ENCODE assay signal across 20 mouse cellular contexts in genomic region chr11:4660309-4661025, GRCm38 (mm10). TPM values are rescaled to one million over a fixed set of nuclear protein-coding genes. Genes with fewer than 3 reads are reported as not detected.
DNase-seq lines count a peak whose midpoint lies in the region; ATAC-seq and TF ChIP-seq lines count a peak whose summit lies in the region.
"Had no signal": no experiment of that assay in that cellular context is flagged by ENCODE, and none has a peak within 500 bp of the region (broad histone marks: within the 10 kb centered on the region; RNA-seq: fewer than 3 reads in every experiment).

No protein-coding gene starts in this region.

- TF ChIP-seq RAD21 in MEL (IDR thresholded peaks at IDR 0.05; ENCODE audit: low read depth, low read length): no peak

- no peak overlapping the region for H3K9ac ChIP-seq in hindbrain, postnatal 0 days (replicated peaks; ENCODE audit: low read length)
- no peak overlapping the region for H3K9ac ChIP-seq in MEL (ENCODE audit: control insufficient read depth, low read depth, low read length, poor library complexity, severe bottlenecking)
- H3K9ac ChIP-seq in liver, embryonic 12.5 days: peak overlapping the region; percentile 52
- H3K9ac ChIP-seq: embryonic facial prominence, embryonic 12.5 days; forebrain, embryonic 12.5 days; midbrain, embryonic 12.5 days had no signal

- no peak overlapping the region for H3K4me3 ChIP-seq in hindbrain, postnatal 0 days (ENCODE audit: low read length)
- H3K4me3 ChIP-seq in hindbrain, embryonic 10.5 days: no peak overlapping the region
- H3K4me3 ChIP-seq in C2C12 (ENCODE audit: insufficient read depth, poor library complexity, severe bottlenecking) (no peak overlapping the region), MEL (ENCODE audit: control insufficient read depth in 1 of 2, insufficient read depth in 1 of 2, low read depth in 2 of 2, low read length in 2 of 2) (no peak overlapping the region)
- H3K4me3 ChIP-seq in liver, embryonic 12.5 days: no peak overlapping the region; the same call in 1 of the 2 replicates
- H3K4me3 ChIP-seq: embryonic facial prominence, embryonic 12.5 days; forebrain, embryonic 12.5 days; midbrain, embryonic 12.5 days had no signal

- TF ChIP-seq EP300 in MEL (IDR thresholded peaks at IDR 0.05; ENCODE audit: low read depth in 1 of 2, low read length in 2 of 2): peak; percentile 53 to 68; a peak in 3 of 4 replicates

- no peak overlapping the region for H3K4me2 ChIP-seq in hindbrain, postnatal 0 days (ENCODE audit: low read depth, low read length)
- peak overlapping the region; percentile 56 for H3K4me2 ChIP-seq in liver, embryonic 12.5 days
- H3K4me2 ChIP-seq: embryonic facial prominence, embryonic 12.5 days; forebrain, embryonic 12.5 days; midbrain, embryonic 12.5 days had no signal

- peak; percentile 22 for DNase-seq in hindbrain, postnatal 0 days (ENCODE audit: low spot score)
- no peak for DNase-seq in hindbrain, embryonic 10.5 days (ENCODE audit: low spot score)
- DNase-seq in MEL (ENCODE audit: low read depth, low spot score): peak; percentile 66
- no peak for DNase-seq in adrenal gland, adult 2 months
- no peak for DNase-seq in layer of hippocampus, adult 8-10 months (ENCODE audit: low spot score in 2 of 2)
- DNase-seq: cerebellum, adult 8-10 months; kidney, adult 11 months; thymus, adult 2 months had no signal

- no peak for ATAC-seq in hindbrain, postnatal 0 days
- ATAC-seq in liver, embryonic 12.5 days: peak; percentile 69
- no peak for ATAC-seq in granulocyte monocyte progenitor cell, adult 5-6 weeks (replicated peaks; ENCODE audit: poor library complexity, severe bottlenecking)

- TF ChIP-seq POLR2A in MEL (IDR thresholded peaks at IDR 0.05; ENCODE audit: control insufficient read depth in 1 of 2, insufficient read depth in 1 of 2, low read depth in 1 of 2, low read length in 2 of 2, poor library complexity in 1 of 2): no peak

- H3K9me3 ChIP-seq in hindbrain, postnatal 0 days (ENCODE audit: low read length): no peaks in the 10 kb centered on the region
- no peaks in the 10 kb centered on the region for H3K9me3 ChIP-seq in hindbrain, embryonic 10.5 days
- no peaks in the 10 kb centered on the region for H3K9me3 ChIP-seq in MEL (replicated peaks; ENCODE audit: insufficient read depth, low read length)
- no peaks in the 10 kb centered on the region for H3K9me3 ChIP-seq in liver, embryonic 12.5 days (replicated peaks)
- H3K9me3 ChIP-seq: embryonic facial prominence, embryonic 12.5 days; forebrain, embryonic 12.5 days; midbrain, embryonic 12.5 days had no signal

- TF ChIP-seq CTCF in hindbrain, postnatal 0 days (IDR thresholded peaks at IDR 0.05; ENCODE audit: low read depth): no peak
- TF ChIP-seq CTCF in C2C12 (IDR thresholded peaks at IDR 0.05; ENCODE audit: control insufficient read depth, insufficient read depth, insufficient read length) (no peak), MEL (IDR thresholded peaks at IDR 0.05 in 2 of 3, conservative IDR thresholded peaks at IDR 0.05 in 1 of 3; ENCODE audit: control insufficient read depth in 1 of 3, insufficient read depth in 1 of 3, low read depth in 2 of 3, low read length in 3 of 3, poor library complexity in 1 of 3, severe bottlenecking in 1 of 3) (no peak)

- no peak overlapping the region for H3ac ChIP-seq in C2C12 (ENCODE audit: control insufficient read depth, insufficient read length, low read depth)

- H3K79me2 ChIP-seq in C2C12 (ENCODE audit: control insufficient read depth, insufficient read depth): no peaks in the 10 kb centered on the region
- no peaks in the 10 kb centered on the region for H3K79me2 ChIP-seq in MEL (ENCODE audit: control insufficient read depth, insufficient read depth, low read length, poor library complexity)

- H3K79me3 ChIP-seq in C2C12 (ENCODE audit: low read depth): no peaks in the 10 kb centered on the region

- no peaks in the 10 kb centered on the region for H3K27me3 ChIP-seq in hindbrain, postnatal 0 days (ENCODE audit: insufficient read depth, low read length)
- no peaks in the 10 kb centered on the region for H3K27me3 ChIP-seq in hindbrain, embryonic 10.5 days (ENCODE audit: insufficient read depth, poor library complexity, severe bottlenecking)
- H3K27me3 ChIP-seq in C2C12 (ENCODE audit: control insufficient read depth, insufficient read depth, insufficient read length) (no peaks in the 10 kb centered on the region), MEL (ENCODE audit: control insufficient read depth in 1 of 2, insufficient read depth in 2 of 2, low read length in 2 of 2) (no peaks in the 10 kb centered on the region)
- no peaks in the 10 kb centered on the region for H3K27me3 ChIP-seq in liver, embryonic 12.5 days (replicated peaks)
- H3K27me3 ChIP-seq: embryonic facial prominence, embryonic 12.5 days; forebrain, embryonic 12.5 days; midbrain, embryonic 12.5 days had no signal

- H3K4me1 ChIP-seq in hindbrain, postnatal 0 days (ENCODE audit: insufficient read depth, low read length): no peaks in the 10 kb centered on the region
- H3K4me1 ChIP-seq in hindbrain, embryonic 10.5 days (replicated peaks): no peaks in the 10 kb centered on the region
- peaks cover 20 to 25% of the 10 kb centered on the region in 2 experiments for H3K4me1 ChIP-seq in MEL (ENCODE audit: control insufficient read depth in 1 of 2, insufficient read depth in 2 of 2, low read length in 2 of 2)
- peaks cover 36% of the 10 kb centered on the region for H3K4me1 ChIP-seq in liver, embryonic 12.5 days
- H3K4me1 ChIP-seq: embryonic facial prominence, embryonic 12.5 days; forebrain, embryonic 12.5 days; midbrain, embryonic 12.5 days had no signal

- peaks cover 19% of the 10 kb centered on the region for H3K36me3 ChIP-seq in hindbrain, postnatal 0 days (ENCODE audit: insufficient read depth, low read length)
- H3K36me3 ChIP-seq in hindbrain, embryonic 10.5 days: peaks cover 84% of the 10 kb centered on the region
- peaks cover 38% of the 10 kb centered on the region for H3K36me3 ChIP-seq in C2C12 (ENCODE audit: control insufficient read depth, insufficient read depth)
- H3K36me3 ChIP-seq in MEL (ENCODE audit: control insufficient read depth in 1 of 2, insufficient read depth in 2 of 2, low read length in 2 of 2): peaks cover 10 to 29% of the 10 kb centered on the region in 2 experiments
- H3K36me3 ChIP-seq in liver, embryonic 12.5 days: peaks cover 80% of the 10 kb centered on the region

- WGBS in hindbrain, postnatal 0 days: 61% methylated on average over 7 of the region's 7 CpGs
- 85% methylated on average over 7 of the region's 7 CpGs for WGBS in hindbrain, embryonic 10.5 days
- 75% methylated on average over 7 of the region's 7 CpGs for WGBS in liver, embryonic 12.5 days (ENCODE audit: insufficient replicate concordance)

- no peak overlapping the region for H3K27ac ChIP-seq in hindbrain, postnatal 0 days
- no peak overlapping the region; the same call in 1 of the 2 replicates for H3K27ac ChIP-seq in hindbrain, embryonic 10.5 days
- peak overlapping the region; percentile 64 for H3K27ac ChIP-seq in MEL (ENCODE audit: control insufficient read depth, low read depth, low read length)
- H3K27ac ChIP-seq in liver, embryonic 12.5 days: peak overlapping the region; percentile 87
- H3K27ac ChIP-seq: embryonic facial prominence, embryonic 12.5 days; forebrain, embryonic 12.5 days; midbrain, embryonic 12.5 days had no signal

RNA-seq across cellular contexts. Expression of gene Ascc2, which starts 22.9 kb away (rescaled TPM):
- total RNA-seq in hindbrain, postnatal 0 days (2014; rRNA removed): 15.0 and 15.5 TPM in 2 replicates
- polyA plus RNA-seq in hindbrain, postnatal 0 days (2015; fragmentation: Nextera tagmentation; extraction: Ambion mirVana): 13.6 and 13.8 TPM in 2 replicates
- 33.9 and 35.9 TPM in 2 replicates for polyA plus RNA-seq in hindbrain, embryonic 10.5 days (2016; fragmentation: Nextera tagmentation; extraction: Ambion mirVana)
- 22.6 TPM for polyA plus RNA-seq in C2C12 (2012; fragmentation: generic; extraction: Trizol)
- 27.5 and 29.4 TPM in 2 replicates for total RNA-seq in MEL (2012; rRNA removed)
- 10 to 100 TPM; 43.5 to 98.2 TPM for polyA plus RNA-seq in MEL (2012; ENCODE audit: insufficient read depth in 1 of 2, insufficient read length in 2 of 2, low read depth in 1 of 2, low replicate concordance in 2 of 2, missing spikeins in 1 of 2)
- 26.7 and 27.8 TPM in 2 replicates for polyA plus RNA-seq in liver, embryonic 12.5 days (2016; fragmentation: Nextera tagmentation; extraction: Ambion mirVana)
- 36.3 and 36.4 TPM in 2 replicates for total RNA-seq in granulocyte monocyte progenitor cell, adult 5-6 weeks (2014; fragmentation: Nextera tagmentation)
- total RNA-seq in granulocyte monocyte progenitor cell, adult 5-6 weeks (2017): 23.1 and 23.7 TPM in 2 replicates
- 10 to 100 TPM; 46.3 to 51.5 TPM for total RNA-seq in adrenal gland, adult 2 months (2021)
- 10.7 and 12.8 TPM in 2 replicates for polyA plus RNA-seq in adrenal gland, adult 2 months (2012; rRNA removed)
- total RNA-seq in layer of hippocampus, adult 8-10 months (2022): 10 to 100 TPM; 23.2 to 28.2 (median 24.6) TPM

RNA-seq across cellular contexts. Expression of gene Gm11032, which starts 40.6 kb away (rescaled TPM):
- not detected in 2 replicates for total RNA-seq in hindbrain, postnatal 0 days (2014; rRNA removed)
- not detected in 2 replicates for polyA plus RNA-seq in hindbrain, postnatal 0 days (2015; fragmentation: Nextera tagmentation; extraction: Ambion mirVana)
- not detected in 2 replicates for polyA plus RNA-seq in hindbrain, embryonic 10.5 days (2016; fragmentation: Nextera tagmentation; extraction: Ambion mirVana)
- polyA plus RNA-seq in C2C12 (2012; fragmentation: generic; extraction: Trizol) (not detected), MEL (2012; ENCODE audit: insufficient read depth in 1 of 2, insufficient read length in 2 of 2, low read depth in 1 of 2, low replicate concordance in 2 of 2, missing spikeins in 1 of 2) (not detected)
- not detected in 2 replicates for total RNA-seq in MEL (2012; rRNA removed)
- not detected in 2 replicates for polyA plus RNA-seq in liver, embryonic 12.5 days (2016; fragmentation: Nextera tagmentation; extraction: Ambion mirVana)
- not detected in 2 replicates for total RNA-seq in granulocyte monocyte progenitor cell, adult 5-6 weeks (2014; fragmentation: Nextera tagmentation)
- not detected in 2 replicates for total RNA-seq in granulocyte monocyte progenitor cell, adult 5-6 weeks (2017)
- total RNA-seq in adrenal gland, adult 2 months (2021): not detected
- not detected in 2 replicates for polyA plus RNA-seq in adrenal gland, adult 2 months (2012; rRNA removed)
- total RNA-seq in layer of hippocampus, adult 8-10 months (2022): not detected
- total RNA-seq: adrenal gland, postnatal 4 days; left cerebral cortex, postnatal 36 days had no signal
- polyA plus RNA-seq: embryonic facial prominence, embryonic 12.5 days; forebrain, embryonic 12.5 days; heart, postnatal 0 days; lung, embryonic 16.5 days; midbrain, embryonic 12.5 days; neural tube, embryonic 11.5 days; spleen, adult 2 months; thymus, adult 2 months had no signal

RNA-seq across cellular contexts. Expression of gene Uqcr10, which starts 43.7 kb away (rescaled TPM):
- 183 and 231 TPM in 2 replicates for total RNA-seq in hindbrain, postnatal 0 days (2014; rRNA removed)
- 1,048 and 1,063 TPM in 2 replicates for polyA plus RNA-seq in hindbrain, postnatal 0 days (2015; fragmentation: Nextera tagmentation; extraction: Ambion mirVana)
- 696 and 709 TPM in 2 replicates for polyA plus RNA-seq in hindbrain, embryonic 10.5 days (2016; fragmentation: Nextera tagmentation; extraction: Ambion mirVana)
- polyA plus RNA-seq in C2C12 (2012; fragmentation: generic; extraction: Trizol): 905 TPM
- 1,416 and 1,438 TPM in 2 replicates for total RNA-seq in MEL (2012; rRNA removed)
- 100 to 1,000 TPM in 1 of 2 experiments, not detected in 1; 598 TPM for polyA plus RNA-seq in MEL (2012; ENCODE audit: insufficient read depth in 1 of 2, insufficient read length in 2 of 2, low read depth in 1 of 2, low replicate concordance in 2 of 2, missing spikeins in 1 of 2)
- polyA plus RNA-seq in liver, embryonic 12.5 days (2016; fragmentation: Nextera tagmentation; extraction: Ambion mirVana): 698 and 713 TPM in 2 replicates
- total RNA-seq in granulocyte monocyte progenitor cell, adult 5-6 weeks (2014; fragmentation: Nextera tagmentation): 357 and 416 TPM in 2 replicates
- 189 and 204 TPM in 2 replicates for total RNA-seq in granulocyte monocyte progenitor cell, adult 5-6 weeks (2017)
- total RNA-seq in adrenal gland, adult 2 months (2021): 1,000 to 10,000 TPM in 1 of 2 experiments, 100 to 1,000 TPM in 1; 942 to 1,033 TPM
- polyA plus RNA-seq in adrenal gland, adult 2 months (2012; rRNA removed): 916 and 1,226 TPM in 2 replicates
- 100 to 1,000 TPM; 342 to 372 (median 351) TPM for total RNA-seq in layer of hippocampus, adult 8-10 months (2022)

RNA-seq across cellular contexts. Expression of gene Zmat5, which starts 44.0 kb away (rescaled TPM):
- total RNA-seq in hindbrain, postnatal 0 days (2014; rRNA removed): 22.7 and 24.5 TPM in 2 replicates
- 56.5 and 58.5 TPM in 2 replicates for polyA plus RNA-seq in hindbrain, postnatal 0 days (2015; fragmentation: Nextera tagmentation; extraction: Ambion mirVana)
- 84.0 and 104 TPM in 2 replicates for polyA plus RNA-seq in hindbrain, embryonic 10.5 days (2016; fragmentation: Nextera tagmentation; extraction: Ambion mirVana)
- polyA plus RNA-seq in C2C12 (2012; fragmentation: generic; extraction: Trizol) (41.5 TPM), MEL (2012; ENCODE audit: insufficient read depth in 1 of 2, insufficient read length in 2 of 2, low read depth in 1 of 2, low replicate concordance in 2 of 2, missing spikeins in 1 of 2) (10 to 100 TPM in 1 of 2 experiments, not detected in 1; 36.9 TPM)
- total RNA-seq in MEL (2012; rRNA removed): 39.3 and 40.1 TPM in 2 replicates
- polyA plus RNA-seq in liver, embryonic 12.5 days (2016; fragmentation: Nextera tagmentation; extraction: Ambion mirVana): 33.4 and 33.8 TPM in 2 replicates
- 28.1 and 50.8 TPM in 2 replicates for total RNA-seq in granulocyte monocyte progenitor cell, adult 5-6 weeks (2014; fragmentation: Nextera tagmentation)
- 6.9 and 19.7 TPM in 2 replicates for total RNA-seq in granulocyte monocyte progenitor cell, adult 5-6 weeks (2017)
- 10 to 100 TPM; 45.6 to 60.6 TPM for total RNA-seq in adrenal gland, adult 2 months (2021)
- polyA plus RNA-seq in adrenal gland, adult 2 months (2012; rRNA removed): 52.9 and 67.8 TPM in 2 replicates
- total RNA-seq in layer of hippocampus, adult 8-10 months (2022): 10 to 100 TPM; 30.9 to 38.1 (median 34.9) TPM

Comparison
In these comparisons a context has a peak if more than half of its experiments do, and no peak if none do; other contexts are left out.
1. DNase-seq: peak in hindbrain, postnatal 0 days (single experiment) and MEL (single experiment); none in hindbrain, embryonic 10.5 days (single experiment), adrenal gland, adult 2 months (single experiment) and layer of hippocampus, adult 8-10 months (0 of 2).
2. H3K27ac ChIP-seq: peak in MEL (single experiment) and liver, embryonic 12.5 days (single experiment); none in hindbrain, postnatal 0 days (single experiment) and hindbrain, embryonic 10.5 days (single experiment).